9 mouse cellular contexts compared by ENCODE assay signal in genomic region chr11:75156416-75156815, GRCm38 (mm10). TPM values are rescaled to one million over a fixed set of nuclear protein-coding genes. Genes with fewer than 3 reads are reported as not detected.
DNase-seq lines count a peak whose midpoint lies in the region; ATAC-seq and TF ChIP-seq lines count a peak whose summit lies in the region.
"Had no signal": no experiment of that assay in that cellular context is flagged by ENCODE, and none has a peak within 500 bp of the region (broad histone marks: within the 10 kb centered on the region; RNA-seq: fewer than 3 reads in every experiment).

No protein-coding gene starts in this region.

- no peak for ATAC-seq in hindbrain, embryonic 13.5 days (ENCODE audit: low FRiP score)
- no peak for ATAC-seq in hindbrain, postnatal 0 days
- ATAC-seq in heart, embryonic 16.5 days (replicated peaks; ENCODE audit: extremely low read depth, insufficient read depth, low FRiP score) = no peak
- no peak for ATAC-seq in stomach, embryonic 15.5 days (ENCODE audit: insufficient read depth, low FRiP score, low read depth)

- 89% methylated on average over 5 of the region's 5 CpGs for WGBS in hindbrain, embryonic 13.5 days
- 65% methylated on average over 5 of the region's 5 CpGs for WGBS in hindbrain, postnatal 0 days
- 42% methylated on average over 5 of the region's 5 CpGs for WGBS in heart, embryonic 16.5 days
- WGBS in stomach, embryonic 15.5 days = 36% methylated on average over 5 of the region's 5 CpGs

- H3K9ac ChIP-seq in hindbrain, embryonic 13.5 days = no peak overlapping the region
- no peak overlapping the region for H3K9ac ChIP-seq in hindbrain, postnatal 0 days (replicated peaks; ENCODE audit: low read length)
- H3K9ac ChIP-seq in heart, embryonic 16.5 days (ENCODE audit: low read length) = peak overlapping the region; percentile 34; the same call in 1 of the 2 replicates
- no peak overlapping the region for H3K9ac ChIP-seq in stomach, embryonic 15.5 days
- H3K9ac ChIP-seq: neural tube, embryonic 12.5 days had no signal

- no peak for TF ChIP-seq CTCF in hindbrain, postnatal 0 days (IDR thresholded peaks at IDR 0.05; ENCODE audit: low read depth)

- H3K27me3 ChIP-seq in hindbrain, embryonic 13.5 days = no peaks in the 10 kb centered on the region
- H3K27me3 ChIP-seq in hindbrain, postnatal 0 days (ENCODE audit: insufficient read depth, low read length) = no peaks in the 10 kb centered on the region
- H3K27me3 ChIP-seq in heart, embryonic 16.5 days (ENCODE audit: control insufficient read depth, insufficient read depth, low read length) = no peaks in the 10 kb centered on the region
- no peaks in the 10 kb centered on the region for H3K27me3 ChIP-seq in stomach, embryonic 15.5 days (replicated peaks)
- H3K27me3 ChIP-seq: neural tube, embryonic 12.5 days had no signal

- peaks cover 18% of the 10 kb centered on the region for H3K4me1 ChIP-seq in hindbrain, embryonic 13.5 days (replicated peaks)
- H3K4me1 ChIP-seq in hindbrain, postnatal 0 days (ENCODE audit: insufficient read depth, low read length) = no peaks in the 10 kb centered on the region
- peaks cover 28% of the 10 kb centered on the region for H3K4me1 ChIP-seq in heart, embryonic 16.5 days (ENCODE audit: control insufficient read depth, insufficient read depth, low read length)
- H3K4me1 ChIP-seq in stomach, embryonic 15.5 days = peaks cover 62% of the 10 kb centered on the region

- no peak for DNase-seq in hindbrain, postnatal 0 days (ENCODE audit: low spot score)
- DNase-seq in lung, postnatal 10 days = peak; percentile 68
- DNase-seq in lung, postnatal 14 days = no peak
- DNase-seq in spleen, adult 12 weeks (ENCODE audit: low spot score) = no peak
- DNase-seq: right cerebral cortex, postnatal 14 days had no signal

- H3K9me3 ChIP-seq in hindbrain, embryonic 13.5 days = no peaks in the 10 kb centered on the region
- H3K9me3 ChIP-seq in hindbrain, postnatal 0 days (ENCODE audit: low read length) = no peaks in the 10 kb centered on the region
- no peaks in the 10 kb centered on the region for H3K9me3 ChIP-seq in heart, embryonic 16.5 days (replicated peaks; ENCODE audit: control insufficient read depth, low read length)
- H3K9me3 ChIP-seq in stomach, embryonic 15.5 days = no peaks in the 10 kb centered on the region
- H3K9me3 ChIP-seq: neural tube, embryonic 12.5 days had no signal

- no peak overlapping the region for H3K4me3 ChIP-seq in hindbrain, embryonic 13.5 days
- no peak overlapping the region for H3K4me3 ChIP-seq in hindbrain, postnatal 0 days (ENCODE audit: low read length)
- no peak overlapping the region for H3K4me3 ChIP-seq in heart, embryonic 16.5 days (ENCODE audit: low read length)
- no peak overlapping the region for H3K4me3 ChIP-seq in stomach, embryonic 15.5 days (replicated peaks)
- H3K4me3 ChIP-seq: neural tube, embryonic 12.5 days had no signal

- 0 out of 2 replicates have a peak overlapping the region, but pooled peaks have one; percentile 44 for H3K27ac ChIP-seq in hindbrain, embryonic 13.5 days
- no peak overlapping the region for H3K27ac ChIP-seq in hindbrain, postnatal 0 days
- H3K27ac ChIP-seq in heart, embryonic 16.5 days (ENCODE audit: low read length) = peak overlapping the region; percentile 28
- peak overlapping the region; percentile 75 for H3K27ac ChIP-seq in stomach, embryonic 15.5 days
- H3K27ac ChIP-seq: neural tube, embryonic 12.5 days had no signal

- H3K4me2 ChIP-seq in hindbrain, embryonic 13.5 days = no peak overlapping the region
- H3K4me2 ChIP-seq in hindbrain, postnatal 0 days (ENCODE audit: low read depth, low read length) = no peak overlapping the region
- no peak overlapping the region for H3K4me2 ChIP-seq in heart, embryonic 16.5 days (ENCODE audit: low read depth, low read length)
- H3K4me2 ChIP-seq in stomach, embryonic 15.5 days = no peak overlapping the region
- H3K4me2 ChIP-seq: neural tube, embryonic 12.5 days had no signal

- H3K36me3 ChIP-seq in hindbrain, embryonic 13.5 days = peaks cover 41% of the 10 kb centered on the region
- H3K36me3 ChIP-seq in hindbrain, postnatal 0 days (ENCODE audit: insufficient read depth, low read length) = 0 out of 2 replicates have a peak, but pooled peaks cover 4% of the 10 kb centered on the region
- peaks cover 2% of the 10 kb centered on the region; the same call in 1 of the 2 replicates for H3K36me3 ChIP-seq in heart, embryonic 16.5 days (ENCODE audit: control insufficient read depth, insufficient read depth)
- H3K36me3 ChIP-seq in stomach, embryonic 15.5 days = 0 out of 2 replicates have a peak, but pooled peaks cover 6% of the 10 kb centered on the region

RNA-seq across cellular contexts. Expression of gene Hic1, which starts 12.9 kb away (rescaled TPM):
- 3.4 TPM in 2 replicates for polyA plus RNA-seq in hindbrain, embryonic 13.5 days (2015; fragmentation: Nextera tagmentation; extraction: Ambion mirVana)
- 8.5 and 12.9 TPM in 2 replicates for total RNA-seq in hindbrain, postnatal 0 days (2014; rRNA removed)
- polyA plus RNA-seq in hindbrain, postnatal 0 days (2015; fragmentation: Nextera tagmentation; extraction: Ambion mirVana) = 1.7 TPM in 2 replicates
- 7.1 and 9.8 TPM in 2 replicates for polyA plus RNA-seq in heart, embryonic 16.5 days (2015; fragmentation: Nextera tagmentation; extraction: Ambion mirVana)
- polyA plus RNA-seq in stomach, embryonic 15.5 days (2015; fragmentation: Nextera tagmentation; extraction: Ambion mirVana) = 25.3 and 28.0 TPM in 2 replicates

RNA-seq across cellular contexts. Expression of gene Ovca2, which starts 22.2 kb away (rescaled TPM):
- 17.0 and 18.2 TPM in 2 replicates for polyA plus RNA-seq in hindbrain, embryonic 13.5 days (2015; fragmentation: Nextera tagmentation; extraction: Ambion mirVana)
- total RNA-seq in hindbrain, postnatal 0 days (2014; rRNA removed) = 11.0 and 17.6 TPM in 2 replicates
- 11.7 and 15.7 TPM in 2 replicates for polyA plus RNA-seq in hindbrain, postnatal 0 days (2015; fragmentation: Nextera tagmentation; extraction: Ambion mirVana)
- polyA plus RNA-seq in heart, embryonic 16.5 days (2015; fragmentation: Nextera tagmentation; extraction: Ambion mirVana) = 18.4 and 18.7 TPM in 2 replicates
- 21.0 and 22.2 TPM in 2 replicates for polyA plus RNA-seq in stomach, embryonic 15.5 days (2015; fragmentation: Nextera tagmentation; extraction: Ambion mirVana)

RNA-seq across cellular contexts. Expression of gene Dph1, which starts 34.6 kb away (rescaled TPM):
- polyA plus RNA-seq in hindbrain, embryonic 13.5 days (2015; fragmentation: Nextera tagmentation; extraction: Ambion mirVana) = 14.4 and 15.5 TPM in 2 replicates
- 31.3 and 39.2 TPM in 2 replicates for total RNA-seq in hindbrain, postnatal 0 days (2014; rRNA removed)
- polyA plus RNA-seq in hindbrain, postnatal 0 days (2015; fragmentation: Nextera tagmentation; extraction: Ambion mirVana) = 13.5 and 13.6 TPM in 2 replicates
- polyA plus RNA-seq in heart, embryonic 16.5 days (2015; fragmentation: Nextera tagmentation; extraction: Ambion mirVana) = 19.7 and 21.0 TPM in 2 replicates
- polyA plus RNA-seq in stomach, embryonic 15.5 days (2015; fragmentation: Nextera tagmentation; extraction: Ambion mirVana) = 18.4 and 21.3 TPM in 2 replicates

RNA-seq across cellular contexts. Expression of gene Rtn4rl1, which starts 37.2 kb away (rescaled TPM):
- 6.2 and 8.0 TPM in 2 replicates for polyA plus RNA-seq in hindbrain, embryonic 13.5 days (2015; fragmentation: Nextera tagmentation; extraction: Ambion mirVana)
- 13.0 and 13.4 TPM in 2 replicates for total RNA-seq in hindbrain, postnatal 0 days (2014; rRNA removed)
- 9.9 and 10.7 TPM in 2 replicates for polyA plus RNA-seq in hindbrain, postnatal 0 days (2015; fragmentation: Nextera tagmentation; extraction: Ambion mirVana)
- 12.4 and 13.1 TPM in 2 replicates for polyA plus RNA-seq in heart, embryonic 16.5 days (2015; fragmentation: Nextera tagmentation; extraction: Ambion mirVana)
- polyA plus RNA-seq in stomach, embryonic 15.5 days (2015; fragmentation: Nextera tagmentation; extraction: Ambion mirVana) = 2.2 and 2.3 TPM in 2 replicates
